Mouse (Mus musculus) G1E (cell line): ENCODE data around the gene Hsd17b6. TPM values are rescaled to one million over a fixed set of nuclear protein-coding genes. Genes with fewer than 3 reads are reported as not detected.

ENCODE experiments used
- ATAC-seq: 2 replicates; pipeline ENCODE4 v1.8.0; 2016; ENCODE audit warnings: mild to moderate bottlenecking; ENCODE audit not compliant: insufficient number of reproducible peaks, poor library complexity, low FRiP score, severe bottlenecking; ENCODE audit errors: extremely low read depth
- DNase-seq: peaks from one replicate; pipeline ENCODE4 v3.0.0; 2012; ENCODE audit warnings: low spot score
- H3K27me3 ChIP-seq: 2 replicates; pipeline ENCODE4 v1.6.1; 2012; ENCODE audit warnings: mild to moderate bottlenecking, low read length, inconsistent platforms; ENCODE audit not compliant: insufficient read depth
- H3K36me3 ChIP-seq: replicated peaks from 2 replicates; pipeline ENCODE3; 2012; ENCODE audit warnings: mild to moderate bottlenecking, inconsistent platforms
- H3K4me1 ChIP-seq: 2 replicates; pipeline ENCODE4 v1.6.1; 2012; ENCODE audit warnings: low read depth, low read length, inconsistent platforms, mixed read lengths; ENCODE audit not compliant: insufficient read depth
- H3K4me3 ChIP-seq: 2 replicates; pipeline ENCODE4 v1.5.1; 2012; ENCODE audit warnings: low read depth, mild to moderate bottlenecking, inconsistent platforms, low read length, moderate library complexity, mixed read lengths
- H3K9me3 ChIP-seq: replicated peaks from 2 replicates; pipeline ENCODE4 v1.6.1; 2012; ENCODE audit warnings: inconsistent platforms
- CTCF ChIP-seq: IDR thresholded peaks from 2 replicates; pipeline ENCODE4 v1.5.1; 2012; ENCODE audit warnings: low read depth, low read length, inconsistent platforms, mixed read lengths
- GATA1 ChIP-seq: IDR thresholded peaks from 2 replicates; pipeline ENCODE4 v1.6.1; 2012; ENCODE audit warnings: borderline replicate concordance, low read length, inconsistent platforms, mixed read lengths
- GATA2 ChIP-seq: IDR thresholded peaks from 2 replicates; pipeline ENCODE4 v1.6.1; 2012; ENCODE audit warnings: low read depth, low read length, inconsistent platforms, borderline replicate concordance
- POLR2AphosphoS5 ChIP-seq: IDR thresholded peaks from 2 replicates; pipeline ENCODE4 v1.6.1; 2012; ENCODE audit warnings: low read depth, low read length, inconsistent platforms; ENCODE audit not compliant: insufficient replicate concordance
- TAL1 ChIP-seq: conservative IDR thresholded peaks from 2 replicates; pipeline ENCODE4 v1.6.1; 2012; ENCODE audit warnings: low read depth, low read length, inconsistent platforms, mixed read lengths
- polyA plus RNA-seq: library from polyadenylated mRNA; stranded (reverse); fragments of >175 nt; gene quantifications from 2 replicates; pipeline ENCODE4 v1.2.3, GENCODE M21; 2012
- total RNA-seq, 2 experiments: library from RNA; stranded (forward) in 1 of 2; stranded (reverse) in 1 of 2; fragments of 200-1000 nt in 1 of 2; fragments of >200 nt in 1 of 2; fragmentation: Nextera tagmentation in 1 of 2; gene quantifications; 2 replicates each; pipeline ENCODE4 v1.2.3; 2014 to 2017

The Hsd17b6 gene
- total and polyA plus RNA-seq, 3 experiments, result 0.05 TPM; not detected in 2

GRCm38 (mm10) chr10:127951821-127952220 lies 55.6 kb downstream of the Hsd17b6 start:
- DNase-seq (no peak), ATAC-seq (no peak)
- Histone ChIP-seq H3K36me3 (no peaks in the 10 kb centered on the region), H3K9me3 (no peaks in the 10 kb centered on the region), H3K4me1 (peaks cover 3% of the 10 kb centered on the region), H3K27me3 (peaks cover 22% of the 10 kb centered on the region), H3K4me3 (no peak overlapping the region)
- no peak for TF ChIP-seq CTCF

- no peaks in the 10 kb centered on the region for H3K36me3 ChIP-seq
- no peak overlapping the region for H3K4me3 ChIP-seq
- H3K9me3 ChIP-seq, result no peaks in the 10 kb centered on the region
- H3K4me1 ChIP-seq, result peaks cover 2% of the 10 kb centered on the region
- DNase-seq (no peak), ATAC-seq (no peak)
- peaks cover 22% of the 10 kb centered on the region for H3K27me3 ChIP-seq
- TF ChIP-seq POLR2AphosphoS5, result no peak
- TF ChIP-seq CTCF, result no peak
- no peak for TF ChIP-seq TAL1
- no peak for TF ChIP-seq GATA1
- TF ChIP-seq GATA2, result no peak
Observed at GRCm38 (mm10) chr10:127951390-127951789, 56.0 kb downstream of the Hsd17b6 start.

GRCm38 (mm10) chr10:127949596-127950130 lies 57.7 kb downstream of the Hsd17b6 start:
- Histone ChIP-seq H3K4me3 (no peak overlapping the region), H3K4me1 (peaks cover 5% of the 10 kb centered on the region; the same call in 1 of the 2 replicates), H3K9me3 (no peaks in the 10 kb centered on the region), H3K27me3 (peaks cover 22% of the 10 kb centered on the region), H3K36me3 (no peaks in the 10 kb centered on the region)
- DNase-seq (no peak), ATAC-seq (no peak)
- TF ChIP-seq GATA1, result no peak
- TF ChIP-seq POLR2AphosphoS5, result no peak
- no peak for TF ChIP-seq GATA2
- no peak for TF ChIP-seq TAL1
- no peak for TF ChIP-seq CTCF

GRCm38 (mm10) chr10:127945432-127946064 lies 61.9 kb downstream of the Hsd17b6 start:
- H3K9me3 ChIP-seq, result no peaks in the 10 kb centered on the region
- DNase-seq (peak; percentile 43), ATAC-seq (peak; percentile 63; the same call in 1 of the 2 replicates)
- peaks cover 5% of the 10 kb centered on the region; the same call in 1 of the 2 replicates for H3K4me1 ChIP-seq
- H3K4me3 ChIP-seq, result no peak overlapping the region
- TF ChIP-seq CTCF (peak; percentile 82), GATA1 (no peak)
- H3K27me3 ChIP-seq, result peaks cover 9% of the 10 kb centered on the region; the same call in 1 of the 2 replicates
- H3K36me3 ChIP-seq, result no peaks in the 10 kb centered on the region

Other genes starting within 250 kb of the Hsd17b6 start
- 0.30 TPM in 1 of 2 replicates, not detected in the other for gene Rdh1, start 247.9 kb downstream of the Hsd17b6 start, total RNA-seq (2014; fragmentation: Nextera tagmentation)
- gene Rdh1, start 247.9 kb downstream of the Hsd17b6 start, total RNA-seq (2017), result 0.05 and 0.06 TPM in 2 replicates
- gene Rdh1, start 247.9 kb downstream of the Hsd17b6 start, polyA plus RNA-seq, result not detected in 2 replicates
- not detected in 2 replicates for gene Rdh16f1, start 247.8 kb downstream of the Hsd17b6 start, total RNA-seq (2014; fragmentation: Nextera tagmentation)
- gene Rdh16f1, start 247.8 kb downstream of the Hsd17b6 start, total RNA-seq (2017), result not detected in 2 replicates
- not detected in 2 replicates for gene Rdh16f1, start 247.8 kb downstream of the Hsd17b6 start, polyA plus RNA-seq
- not detected in 2 replicates for gene Rdh9, start 231.2 kb downstream of the Hsd17b6 start, total RNA-seq (2014; fragmentation: Nextera tagmentation)
- gene Rdh9, start 231.2 kb downstream of the Hsd17b6 start, total RNA-seq (2017), result 0.16 and 0.29 TPM in 2 replicates
- not detected in 2 replicates for gene Rdh9, start 231.2 kb downstream of the Hsd17b6 start, polyA plus RNA-seq
- gene Rdh16, start 206.5 kb downstream of the Hsd17b6 start, total RNA-seq (2014; fragmentation: Nextera tagmentation), result not detected in 2 replicates
- gene Rdh16, start 206.5 kb downstream of the Hsd17b6 start, total RNA-seq (2017), result 0.06 and 0.16 TPM in 2 replicates
- not detected in 2 replicates for gene Rdh16, start 206.5 kb downstream of the Hsd17b6 start, polyA plus RNA-seq
- gene Rdh19, start 157.7 kb downstream of the Hsd17b6 start, total RNA-seq (2014; fragmentation: Nextera tagmentation), result not detected in 2 replicates
- gene Rdh19, start 157.7 kb downstream of the Hsd17b6 start, total RNA-seq (2017), result 0.11 TPM in 1 of 2 replicates, not detected in the other
- not detected in 2 replicates for gene Rdh19, start 157.7 kb downstream of the Hsd17b6 start, polyA plus RNA-seq
- 0.97 TPM in 1 of 2 replicates, not detected in the other for gene Rdh16f2, start 141.1 kb downstream of the Hsd17b6 start, total RNA-seq (2014; fragmentation: Nextera tagmentation)
- gene Rdh16f2, start 141.1 kb downstream of the Hsd17b6 start, total RNA-seq (2017), result 0.23 and 0.87 TPM in 2 replicates
- gene Rdh16f2, start 141.1 kb downstream of the Hsd17b6 start, polyA plus RNA-seq, result 0.07 TPM in 1 of 2 replicates, not detected in the other
- gene Rdh7, start 118.8 kb downstream of the Hsd17b6 start, total RNA-seq (2014; fragmentation: Nextera tagmentation), result not detected in 2 replicates
- not detected in 2 replicates for gene Rdh7, start 118.8 kb downstream of the Hsd17b6 start, total RNA-seq (2017)
- not detected in 2 replicates for gene Rdh7, start 118.8 kb downstream of the Hsd17b6 start, polyA plus RNA-seq
- not detected in 2 replicates for gene Sdr9c7, start 109.1 kb downstream of the Hsd17b6 start, total RNA-seq (2014; fragmentation: Nextera tagmentation)
- 0.05 TPM in 1 of 2 replicates, not detected in the other for gene Sdr9c7, start 109.1 kb downstream of the Hsd17b6 start, total RNA-seq (2017)
- gene Sdr9c7, start 109.1 kb downstream of the Hsd17b6 start, polyA plus RNA-seq, result not detected in 2 replicates
- gene Prim1, start 7.6 kb upstream of the Hsd17b6 start, total RNA-seq (2014; fragmentation: Nextera tagmentation), result 83.3 and 97.0 TPM in 2 replicates
- gene Prim1, start 7.6 kb upstream of the Hsd17b6 start, total RNA-seq (2017), result 134 TPM in 2 replicates
- 3.7 and 5.8 TPM in 2 replicates for gene Prim1, start 7.6 kb upstream of the Hsd17b6 start, polyA plus RNA-seq
- gene Naca, start 28.0 kb upstream of the Hsd17b6 start, total RNA-seq (2014; fragmentation: Nextera tagmentation), result 544 and 609 TPM in 2 replicates
- gene Naca, start 28.0 kb upstream of the Hsd17b6 start, total RNA-seq (2017), result 1,963 and 1,995 TPM in 2 replicates
- 99.4 and 167 TPM in 2 replicates for gene Naca, start 28.0 kb upstream of the Hsd17b6 start, polyA plus RNA-seq
- 209 and 228 TPM in 2 replicates for gene Ptges3, start 51.3 kb upstream of the Hsd17b6 start, total RNA-seq (2014; fragmentation: Nextera tagmentation)
- 269 and 315 TPM in 2 replicates for gene Ptges3, start 51.3 kb upstream of the Hsd17b6 start, total RNA-seq (2017)
- gene Ptges3, start 51.3 kb upstream of the Hsd17b6 start, polyA plus RNA-seq, result 268 and 269 TPM in 2 replicates
- gene Atp5b, start 75.7 kb upstream of the Hsd17b6 start, total RNA-seq (2014; fragmentation: Nextera tagmentation), result 2,076 and 2,077 TPM in 2 replicates
- 2,841 and 2,974 TPM in 2 replicates for gene Atp5b, start 75.7 kb upstream of the Hsd17b6 start, total RNA-seq (2017)
- gene Atp5b, start 75.7 kb upstream of the Hsd17b6 start, polyA plus RNA-seq, result 1,412 and 1,783 TPM in 2 replicates
- 102 and 116 TPM in 2 replicates for gene Baz2a, start 84.0 kb upstream of the Hsd17b6 start, total RNA-seq (2014; fragmentation: Nextera tagmentation)
- gene Baz2a, start 84.0 kb upstream of the Hsd17b6 start, total RNA-seq (2017), result 14.8 and 16.6 TPM in 2 replicates
- gene Baz2a, start 84.0 kb upstream of the Hsd17b6 start, polyA plus RNA-seq, result 24.8 and 34.7 TPM in 2 replicates
- 28.1 and 32.1 TPM in 2 replicates for gene Rbms2, start 172.7 kb upstream of the Hsd17b6 start, total RNA-seq (2014; fragmentation: Nextera tagmentation)
- 7.1 and 8.3 TPM in 2 replicates for gene Rbms2, start 172.7 kb upstream of the Hsd17b6 start, total RNA-seq (2017)
- gene Rbms2, start 172.7 kb upstream of the Hsd17b6 start, polyA plus RNA-seq, result 9.3 and 11.3 TPM in 2 replicates
- 10.7 and 15.0 TPM in 2 replicates for gene Gls2, start 186.8 kb upstream of the Hsd17b6 start, total RNA-seq (2014; fragmentation: Nextera tagmentation)
- gene Gls2, start 186.8 kb upstream of the Hsd17b6 start, total RNA-seq (2017), result 4.0 and 5.3 TPM in 2 replicates
- 11.1 and 14.6 TPM in 2 replicates for gene Gls2, start 186.8 kb upstream of the Hsd17b6 start, polyA plus RNA-seq
- 11.5 and 13.9 TPM in 2 replicates for gene Spryd4, start 204.2 kb upstream of the Hsd17b6 start, total RNA-seq (2014; fragmentation: Nextera tagmentation)
- 18.8 and 23.3 TPM in 2 replicates for gene Spryd4, start 204.2 kb upstream of the Hsd17b6 start, total RNA-seq (2017)
- gene Spryd4, start 204.2 kb upstream of the Hsd17b6 start, polyA plus RNA-seq, result 3.2 and 4.4 TPM in 2 replicates
- gene Mip, start 218.2 kb upstream of the Hsd17b6 start, total RNA-seq (2014; fragmentation: Nextera tagmentation), result not detected in 2 replicates
- 0.05 TPM in 1 of 2 replicates, not detected in the other for gene Mip, start 218.2 kb upstream of the Hsd17b6 start, total RNA-seq (2017)
- 0.02 TPM in 1 of 2 replicates, not detected in the other for gene Mip, start 218.2 kb upstream of the Hsd17b6 start, polyA plus RNA-seq
- gene Timeless, start 224.5 kb upstream of the Hsd17b6 start, total RNA-seq (2014; fragmentation: Nextera tagmentation), result 28.1 and 32.6 TPM in 2 replicates
- 43.8 and 61.4 TPM in 2 replicates for gene Timeless, start 224.5 kb upstream of the Hsd17b6 start, total RNA-seq (2017)
- gene Timeless, start 224.5 kb upstream of the Hsd17b6 start, polyA plus RNA-seq, result 44.2 and 46.7 TPM in 2 replicates
- gene Apon, start 246.5 kb upstream of the Hsd17b6 start, total RNA-seq (2014; fragmentation: Nextera tagmentation), result not detected in 2 replicates
- gene Apon, start 246.5 kb upstream of the Hsd17b6 start, total RNA-seq (2017), result 0.17 and 0.27 TPM in 2 replicates
- gene Apon, start 246.5 kb upstream of the Hsd17b6 start, polyA plus RNA-seq, result 0.04 TPM in 1 of 2 replicates, not detected in the other